In the genomic region with DNA sequence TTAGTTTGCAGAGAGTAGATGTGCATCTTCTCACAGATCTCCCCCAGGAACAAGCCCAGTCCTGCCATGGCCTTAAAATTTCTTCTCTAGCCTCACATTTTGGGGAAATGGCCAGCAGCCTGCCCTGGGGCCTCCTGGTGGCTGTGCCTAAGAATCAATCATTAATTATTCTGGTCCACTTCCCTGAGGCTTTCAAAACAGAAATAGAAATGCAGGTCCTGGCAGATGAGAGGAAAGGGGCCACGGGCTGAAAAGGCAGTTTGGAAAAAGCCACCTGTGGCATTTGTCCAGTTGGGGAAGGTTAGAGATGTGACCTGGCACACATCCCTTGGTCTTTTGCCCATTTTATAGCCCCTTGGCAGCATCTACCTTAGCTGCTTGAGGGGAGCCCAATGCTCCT, we compare ENCODE assay signal across 16 mouse cellular contexts. TPM values are rescaled to one million over a fixed set of nuclear protein-coding genes. Genes with fewer than 3 reads are reported as not detected.
A peak's percentile ranks its signal among the peaks of the same experiment; 100 is the strongest.
DNase-seq lines count a peak whose midpoint lies in the region; ATAC-seq and TF ChIP-seq lines count a peak whose summit lies in the region.
"Had no signal": no experiment of that assay in that cellular context is flagged by ENCODE, and none has a peak within 500 bp of the region (broad histone marks: within the 10 kb centered on the region; RNA-seq: fewer than 3 reads in every experiment).

No protein-coding gene starts in this region.

- no peaks in the 10 kb centered on the region for H3K9me3 ChIP-seq in midbrain, postnatal 0 days (ENCODE audit: low read length)
- no peaks in the 10 kb centered on the region for H3K9me3 ChIP-seq in midbrain, embryonic 15.5 days
- H3K9me3 ChIP-seq: embryonic facial prominence, embryonic 12.5 days; heart, embryonic 13.5 days; limb, embryonic 12.5 days; lung, embryonic 15.5 days had no signal

- no peak for ATAC-seq in midbrain, postnatal 0 days (ENCODE audit: low FRiP score)
- no peak for ATAC-seq in midbrain, embryonic 15.5 days (replicated peaks)

- H3K4me3 ChIP-seq in midbrain, postnatal 0 days (ENCODE audit: low read depth, low read length) = no peak overlapping the region
- no peak overlapping the region for H3K4me3 ChIP-seq in midbrain, embryonic 15.5 days
- H3K4me3 ChIP-seq: embryonic facial prominence, embryonic 12.5 days; heart, embryonic 13.5 days; limb, embryonic 12.5 days; lung, embryonic 15.5 days had no signal

- peaks cover 3% of the 10 kb centered on the region; the same call in 1 of the 2 replicates for H3K4me1 ChIP-seq in midbrain, postnatal 0 days (ENCODE audit: insufficient read depth, low read length)
- H3K4me1 ChIP-seq in midbrain, embryonic 15.5 days = peaks cover 4% of the 10 kb centered on the region

- no peak overlapping the region for H3K4me2 ChIP-seq in midbrain, postnatal 0 days (ENCODE audit: low read depth, low read length, poor library complexity, severe bottlenecking)
- no peak overlapping the region for H3K4me2 ChIP-seq in midbrain, embryonic 15.5 days
- H3K4me2 ChIP-seq: embryonic facial prominence, embryonic 12.5 days; heart, embryonic 13.5 days; limb, embryonic 12.5 days; lung, embryonic 15.5 days had no signal

- WGBS in midbrain, postnatal 0 days = 10% methylated on average over 1 of the region's 1 CpGs
- WGBS in midbrain, embryonic 15.5 days = 12% methylated on average over 1 of the region's 1 CpGs

- H3K36me3 ChIP-seq in midbrain, postnatal 0 days (ENCODE audit: insufficient read depth, low read length) = no peaks in the 10 kb centered on the region
- H3K36me3 ChIP-seq in midbrain, embryonic 15.5 days (replicated peaks) = no peaks in the 10 kb centered on the region
- H3K36me3 ChIP-seq: embryonic facial prominence, embryonic 12.5 days; heart, embryonic 13.5 days; limb, embryonic 12.5 days; lung, embryonic 15.5 days had no signal

- no peak overlapping the region for H3K27ac ChIP-seq in midbrain, postnatal 0 days (ENCODE audit: low read depth, low read length)
- H3K27ac ChIP-seq in midbrain, embryonic 15.5 days = no peak overlapping the region
- H3K27ac ChIP-seq: embryonic facial prominence, embryonic 12.5 days; heart, embryonic 13.5 days; limb, embryonic 12.5 days; lung, embryonic 15.5 days had no signal

- peaks cover 24% of the 10 kb centered on the region for H3K27me3 ChIP-seq in midbrain, postnatal 0 days (ENCODE audit: insufficient read depth, low read length)
- H3K27me3 ChIP-seq in midbrain, embryonic 15.5 days (replicated peaks) = peaks cover 41% of the 10 kb centered on the region

- peak; percentile 32 for TF ChIP-seq CTCF in midbrain, postnatal 0 days (IDR thresholded peaks at IDR 0.05)

- peak; percentile 4 for DNase-seq in cerebellum, adult 8-10 months
- DNase-seq in cerebellum, postnatal 4 days (ENCODE audit: low spot score in 2 of 2) = no peak
- DNase-seq in midbrain, postnatal 0 days (ENCODE audit: low spot score) = peak; percentile 62
- peak; percentile 85 to 86 for DNase-seq in kidney, postnatal 25 days
- no peak for DNase-seq in c-Kit-positive CD71-positive TER-119-positive erythroid progenitor cells, embryonic 14.5 days (ENCODE audit: low spot score)
- no peak for DNase-seq in left cerebral cortex, adult 18-20 months (ENCODE audit: low spot score in 2 of 2)
- DNase-seq in yolk sac, embryonic 10.5 days (ENCODE audit: low spot score) = no peak
- DNase-seq: adrenal gland, postnatal 25 days; gastrocnemius, postnatal 14 days had no signal

- no peak overlapping the region for H3K9ac ChIP-seq in midbrain, postnatal 0 days (replicated peaks; ENCODE audit: low read length, poor library complexity, severe bottlenecking)
- no peak overlapping the region for H3K9ac ChIP-seq in midbrain, embryonic 15.5 days
- H3K9ac ChIP-seq: embryonic facial prominence, embryonic 12.5 days; heart, embryonic 13.5 days; limb, embryonic 12.5 days; lung, embryonic 15.5 days had no signal

RNA-seq across cellular contexts. Expression of a gene that starts 3.8 kb away (rescaled TPM):
- 6.4 and 13.3 TPM in 2 replicates for total RNA-seq in midbrain, postnatal 0 days (2014; rRNA removed)
- polyA plus RNA-seq in midbrain, postnatal 0 days (2015; fragmentation: Nextera tagmentation; extraction: Ambion mirVana) = 2.7 and 4.0 TPM in 2 replicates
- polyA plus RNA-seq in midbrain, embryonic 15.5 days (2015; fragmentation: Nextera tagmentation; extraction: Ambion mirVana) = 3.3 and 3.6 TPM in 2 replicates
- total RNA-seq in left cerebral cortex, adult 18-20 months (2021) = not detected
- total RNA-seq: adrenal gland, postnatal 25 days; gastrocnemius, postnatal 14 days; layer of hippocampus, postnatal 25 days; megakaryocyte-erythroid progenitor cell, adult 5-6 weeks had no signal
- polyA plus RNA-seq: limb, embryonic 12.5 days had no signal

Comparison
In these comparisons a context has a peak if more than half of its experiments do, and no peak if none do; other contexts are left out.
1. DNase-seq: peak in cerebellum, adult 8-10 months (single experiment), midbrain, postnatal 0 days (single experiment) and kidney, postnatal 25 days (2 of 2); none in cerebellum, postnatal 4 days (0 of 2), c-Kit-positive CD71-positive TER-119-positive erythroid progenitor cells, embryonic 14.5 days (single experiment), left cerebral cortex, adult 18-20 months (0 of 2) and yolk sac, embryonic 10.5 days (single experiment).